Mouse (Mus musculus): ENCODE data around the gene Srr.

Srr gene

DNA sequence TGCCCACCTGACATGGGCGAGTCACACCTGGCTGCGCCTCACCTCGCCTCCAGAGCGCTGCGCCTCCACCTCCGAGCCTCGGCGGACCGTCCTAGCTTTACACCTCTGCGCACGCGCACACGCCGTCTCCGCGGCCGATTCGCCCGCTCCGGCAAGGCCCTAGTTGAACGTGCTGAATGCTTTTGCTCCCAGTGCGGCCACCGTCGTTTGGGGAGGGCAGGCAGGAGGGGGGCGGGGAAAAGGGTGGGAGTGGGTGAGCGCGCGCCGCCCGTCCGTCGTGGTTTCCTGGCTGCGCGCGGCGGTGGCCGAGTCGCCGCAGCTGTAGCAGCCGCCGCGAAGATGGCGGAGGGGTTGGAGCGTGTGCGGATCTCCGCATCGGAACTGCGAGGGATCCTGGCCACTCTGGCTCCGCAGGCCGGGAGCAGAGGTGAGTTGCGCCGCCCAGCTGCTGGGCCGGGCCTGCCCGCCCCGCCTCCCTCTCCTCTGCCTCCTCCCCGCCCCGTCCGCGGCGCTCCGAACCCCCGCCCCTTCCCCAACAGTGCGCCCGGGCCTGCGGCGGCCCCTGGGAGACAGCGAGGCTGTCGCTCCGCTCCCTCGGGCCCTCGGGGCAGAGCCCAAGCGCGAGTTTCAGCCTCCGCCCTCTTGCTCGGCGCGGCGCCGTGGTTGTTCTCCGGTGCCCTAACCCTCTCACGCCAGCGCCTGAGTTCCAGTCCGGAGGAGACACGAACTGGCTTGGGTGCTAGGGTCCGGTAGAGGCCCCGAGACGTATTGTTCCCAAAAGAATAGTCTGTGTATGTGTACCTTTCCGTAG is at the start of gene Srr, which contains the start of gene Smg6:
Srr (minus strand) TSS at position 372 of the 811 bp plus-strand sequence.
Smg6 (plus strand) TSS at position 247 of the 811 bp plus-strand sequence.
- DNase-seq (ENCODE audit: low spot score in 2 of 2), result peak; percentile 97 to 98

DNA sequence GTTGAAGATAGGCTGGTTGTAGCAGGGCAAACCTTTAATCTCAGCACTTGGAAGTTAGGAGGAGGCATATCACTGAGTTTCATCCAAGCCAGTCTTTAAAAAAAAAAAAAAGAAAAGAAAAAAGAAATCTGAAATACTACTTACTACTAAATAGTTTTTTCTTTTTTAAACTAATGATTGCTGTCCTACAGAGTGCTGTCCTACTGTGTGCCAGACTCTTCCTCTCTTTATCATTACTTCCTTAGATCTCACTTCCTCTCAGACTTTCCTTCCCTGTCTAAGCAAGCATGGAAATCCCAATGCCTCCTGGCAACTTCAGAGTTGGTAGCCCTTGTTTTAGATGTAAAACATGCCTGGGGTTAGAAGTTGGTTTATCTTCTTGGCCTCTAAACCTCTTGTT is 48.9 kb upstream of the Srr start:
- no peak for DNase-seq (ENCODE audit: low spot score in 2 of 2)

DNA sequence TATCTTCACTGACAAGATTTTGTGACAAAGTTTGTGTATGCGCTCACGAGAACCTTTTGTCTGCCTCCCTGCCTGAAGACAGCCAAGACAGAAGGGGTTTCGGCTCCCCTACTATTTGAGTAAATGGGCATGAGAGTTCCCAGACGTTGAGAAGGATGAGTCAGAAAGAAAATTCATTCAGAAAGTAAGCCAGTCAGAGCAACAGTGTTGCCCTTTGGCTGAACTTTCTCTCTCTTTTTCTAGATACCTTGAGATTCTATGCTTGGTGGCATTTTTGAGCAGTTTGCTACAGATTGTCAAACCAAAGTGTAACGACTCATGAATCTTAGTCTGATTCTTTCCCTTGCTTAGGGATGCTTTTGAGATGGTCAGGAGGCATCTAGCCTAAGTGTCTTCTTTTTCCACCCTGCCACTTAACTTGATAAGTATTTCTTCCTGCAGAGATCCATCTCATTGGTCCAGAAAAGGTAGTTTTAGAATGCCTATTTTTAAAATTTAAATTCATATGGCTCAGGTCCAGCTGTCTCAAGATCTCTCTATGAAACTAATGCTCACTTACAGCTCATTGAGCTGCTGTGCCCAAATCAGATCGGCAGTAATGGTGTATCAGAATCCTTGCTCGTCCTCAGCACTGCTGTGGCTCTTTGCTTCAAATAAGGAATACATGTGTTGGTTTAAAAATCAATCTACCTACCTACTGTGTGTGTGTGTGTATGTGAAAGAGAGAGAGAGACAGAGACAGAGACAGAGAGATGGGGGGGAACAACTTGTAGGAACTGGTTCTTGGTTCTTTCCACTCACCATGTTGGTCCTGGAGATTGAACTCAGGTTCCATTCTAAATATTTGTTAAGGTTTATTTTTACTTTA is 47.8 kb upstream of the Srr start:
- DNase-seq (ENCODE audit: low spot score in 2 of 2), result no peak

DNA sequence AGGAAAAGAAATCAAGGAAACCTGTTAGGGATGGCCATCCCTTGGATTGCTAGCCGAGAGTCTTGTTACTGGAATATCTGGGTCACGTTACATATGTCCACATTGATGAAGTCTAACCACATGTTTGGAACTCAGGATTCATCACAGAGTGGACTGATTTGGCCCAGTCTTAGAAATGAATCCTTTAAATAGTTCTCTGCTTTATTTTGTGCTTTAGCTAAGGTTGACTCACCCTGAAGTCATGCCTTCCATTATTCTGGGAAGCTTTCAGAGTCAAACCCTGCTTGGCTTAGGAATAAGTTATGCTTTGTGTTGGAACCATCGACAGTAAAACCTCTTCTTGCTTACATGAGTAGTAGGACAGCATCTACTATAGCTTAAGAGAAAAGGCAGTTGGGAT is 39.8 kb upstream of the Srr start:
- no peak for DNase-seq (ENCODE audit: low spot score in 2 of 2)

DNA sequence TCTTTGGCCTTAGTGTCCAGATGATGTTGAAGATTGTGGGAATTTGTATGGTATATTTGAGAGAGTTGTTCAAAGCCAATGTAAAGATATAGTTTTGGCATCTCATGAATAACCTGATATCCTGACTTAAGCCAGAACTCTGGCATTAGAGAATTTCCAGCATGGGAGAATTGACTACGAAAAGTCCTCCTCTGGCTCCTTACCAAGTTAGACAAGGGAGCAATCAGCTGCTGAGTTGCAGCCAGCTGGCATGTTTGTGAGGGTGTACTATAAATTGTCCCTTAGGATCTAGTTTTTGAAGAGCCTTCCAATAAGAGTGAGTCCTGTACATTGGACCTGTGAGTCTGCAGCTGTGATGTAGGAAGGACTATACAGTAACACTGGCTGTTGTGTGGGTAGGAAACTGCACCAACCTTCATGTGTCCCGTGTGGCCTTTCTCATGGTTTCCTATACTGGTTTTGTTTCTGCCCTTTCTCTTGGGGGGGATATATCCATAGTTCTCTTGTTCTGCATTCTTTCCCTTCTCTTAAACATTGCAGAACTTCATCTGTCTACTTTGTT is 37.2 kb upstream of the Srr start:
- DNase-seq (ENCODE audit: low spot score in 2 of 2), result peak in 1 of 2 experiments; percentile 28

DNA sequence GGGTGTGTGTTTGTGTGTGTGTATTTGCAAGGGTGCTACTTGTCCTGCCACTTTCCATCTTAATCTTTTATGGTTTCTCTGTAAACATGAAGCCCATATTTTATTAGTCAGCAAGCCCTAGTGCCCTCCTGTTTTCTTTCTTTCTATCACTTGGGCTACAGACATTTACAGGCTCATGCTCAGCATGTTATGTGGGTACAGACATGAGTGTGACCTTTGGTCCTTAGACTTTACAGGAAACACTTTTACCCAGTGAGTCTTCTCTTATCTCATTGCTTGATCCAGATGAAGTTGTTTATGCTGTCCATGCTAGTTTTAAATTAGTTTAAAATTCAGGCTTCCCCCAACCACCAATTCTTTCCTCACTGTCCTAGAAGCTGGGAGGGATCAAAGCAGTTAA is 36.2 kb upstream of the Srr start:
- no peak for DNase-seq (ENCODE audit: low spot score in 2 of 2)

DNA sequence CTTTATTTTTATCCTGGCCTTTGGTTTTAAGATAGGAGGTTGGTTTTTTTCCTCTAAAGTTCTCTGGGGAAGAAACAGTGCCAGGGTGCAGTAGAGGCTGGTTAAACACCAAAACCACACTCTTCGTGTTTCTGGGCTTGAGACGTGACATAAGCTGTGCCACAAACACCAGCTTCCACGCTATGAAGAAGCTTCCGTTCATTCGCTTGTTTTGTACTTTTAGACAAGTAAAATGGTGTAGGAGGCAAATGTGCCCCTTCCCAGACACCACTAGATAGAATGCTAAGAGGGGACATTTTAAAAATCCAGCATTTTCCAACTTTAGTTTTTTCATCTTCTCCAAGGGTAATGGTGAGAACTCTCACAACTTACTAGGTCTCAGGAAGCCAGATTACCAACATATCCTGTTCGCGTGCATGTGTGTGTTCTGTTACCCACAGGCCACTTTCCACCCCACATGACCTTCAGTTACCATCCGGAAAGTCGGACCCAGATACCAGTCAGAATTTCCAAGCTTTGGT is 34.3 kb upstream of the Srr start:
- no peak for DNase-seq (ENCODE audit: low spot score in 2 of 2)

DNA sequence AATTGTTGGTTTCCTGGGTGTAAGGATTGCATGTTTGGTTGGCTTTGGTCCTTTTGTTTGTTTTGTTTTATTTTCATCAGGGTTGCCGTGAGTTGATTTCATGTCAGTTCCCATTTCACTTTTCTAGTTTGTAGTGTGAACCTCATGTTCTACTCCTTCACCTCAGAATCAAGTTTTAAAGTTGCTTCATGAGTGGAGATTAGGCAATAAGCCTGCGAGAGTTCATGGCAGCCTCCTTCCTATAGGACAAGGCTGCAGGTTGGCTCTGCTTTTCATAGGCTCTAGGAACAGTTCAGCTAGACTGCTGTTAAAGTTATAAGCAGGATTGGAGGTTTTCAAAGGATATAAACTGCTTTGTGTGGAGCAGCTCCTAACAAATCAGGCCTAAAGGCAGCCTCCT is 33.8 kb upstream of the Srr start:
- no peak for DNase-seq (ENCODE audit: low spot score in 2 of 2)

DNA sequence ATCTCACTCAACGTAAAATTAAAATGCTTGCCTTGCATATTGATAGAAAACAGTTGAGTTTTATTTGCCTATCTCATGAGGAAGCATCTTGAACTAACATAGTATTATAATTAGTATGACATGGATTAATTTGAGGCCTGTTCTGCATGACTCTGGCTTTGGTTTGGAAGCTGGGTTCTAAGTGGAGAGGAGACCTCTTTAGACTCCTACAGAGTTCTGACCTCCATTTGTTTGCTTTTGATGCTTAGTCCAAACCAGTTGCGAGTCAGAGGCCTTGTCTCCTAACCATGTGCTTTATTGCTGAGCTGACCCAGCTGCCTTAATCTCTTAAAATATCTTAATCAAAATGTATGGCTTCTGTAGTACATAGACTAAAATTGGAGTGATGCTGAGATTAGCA is 31.9 kb upstream of the Srr start:
- no peak for DNase-seq (ENCODE audit: low spot score in 2 of 2)

DNA sequence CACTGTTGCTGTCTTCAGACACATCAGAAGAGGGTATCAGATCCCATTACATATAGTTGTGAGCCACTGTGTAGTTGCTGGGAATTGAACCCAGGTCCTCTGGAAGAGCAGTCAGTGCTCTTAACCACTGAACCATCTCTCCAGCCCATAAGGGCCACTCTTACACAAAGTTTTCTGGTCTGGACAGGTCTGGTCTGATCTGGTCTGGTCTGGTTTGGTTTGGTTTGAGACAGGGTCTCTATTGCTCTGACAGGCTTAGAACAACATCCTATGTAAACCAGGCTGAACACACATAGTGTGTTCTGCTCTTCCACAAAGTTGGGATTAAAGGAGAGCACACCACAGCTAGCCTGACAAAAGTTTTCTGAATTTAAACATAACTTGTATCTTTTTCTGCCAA is 30.3 kb upstream of the Srr start:
- DNase-seq (ENCODE audit: low spot score in 2 of 2), result no peak

DNA sequence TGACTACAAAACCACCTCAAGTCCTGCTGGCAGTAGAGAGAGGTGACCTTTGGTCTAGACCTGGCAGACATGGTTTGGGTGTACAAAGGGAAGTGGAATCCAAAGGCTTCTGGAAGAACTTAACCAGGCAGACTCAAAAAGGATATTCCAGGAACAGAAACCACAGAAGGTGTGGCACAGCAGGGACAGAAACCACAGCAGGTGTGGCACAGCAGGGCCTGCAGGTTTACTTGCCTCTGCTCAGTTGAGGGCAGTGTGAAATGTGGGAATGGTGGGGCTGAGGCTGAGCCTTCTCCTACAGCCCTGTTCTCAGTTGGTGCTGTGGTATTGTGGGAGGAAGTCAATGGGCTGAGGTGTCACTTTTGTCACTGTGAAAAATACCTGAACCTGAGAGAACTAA is 29.2 kb upstream of the Srr start:
- DNase-seq (ENCODE audit: low spot score in 2 of 2), result no peak

DNA sequence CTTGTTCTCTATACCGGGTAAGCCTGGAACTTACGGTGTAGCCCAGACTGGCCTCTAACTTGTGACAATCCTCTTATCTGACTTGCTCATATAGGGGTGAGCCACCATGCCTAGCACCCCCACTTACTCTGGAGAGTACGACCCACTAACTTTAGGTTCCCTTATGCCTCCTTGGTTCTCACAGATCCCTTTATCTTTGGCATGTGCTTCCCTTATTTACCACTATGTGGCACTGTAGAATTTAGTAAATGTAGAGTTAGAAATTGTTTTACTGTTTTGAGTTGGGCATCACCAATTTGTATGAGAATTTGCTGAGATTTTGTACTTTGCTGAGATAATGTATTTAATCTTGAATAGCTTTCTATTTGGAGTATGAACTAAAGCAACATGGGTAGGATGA is 20.6 kb upstream of the Srr start:
- DNase-seq (ENCODE audit: low spot score in 2 of 2), result no peak

DNA sequence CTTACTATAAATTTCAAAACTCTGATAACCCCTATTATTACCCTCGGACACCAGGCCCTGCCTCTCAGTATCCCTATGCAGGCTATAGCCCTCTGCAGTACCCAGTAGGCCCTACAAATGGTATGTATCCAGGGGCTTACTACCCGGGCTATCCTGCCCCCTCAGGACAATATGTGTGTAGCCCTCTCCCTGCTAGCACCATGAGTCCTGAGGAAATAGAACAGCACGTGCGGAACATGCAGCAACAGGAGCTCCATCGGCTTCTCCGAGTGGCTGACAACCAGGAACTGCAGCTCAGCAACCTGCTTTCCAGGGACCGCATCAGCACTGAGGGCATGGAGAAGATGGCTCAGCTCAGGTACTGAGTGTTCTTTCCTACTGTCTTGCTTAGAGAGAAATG is 4.6 kb upstream of the Srr start:
- no peak for DNase-seq (ENCODE audit: low spot score in 2 of 2)

DNA sequence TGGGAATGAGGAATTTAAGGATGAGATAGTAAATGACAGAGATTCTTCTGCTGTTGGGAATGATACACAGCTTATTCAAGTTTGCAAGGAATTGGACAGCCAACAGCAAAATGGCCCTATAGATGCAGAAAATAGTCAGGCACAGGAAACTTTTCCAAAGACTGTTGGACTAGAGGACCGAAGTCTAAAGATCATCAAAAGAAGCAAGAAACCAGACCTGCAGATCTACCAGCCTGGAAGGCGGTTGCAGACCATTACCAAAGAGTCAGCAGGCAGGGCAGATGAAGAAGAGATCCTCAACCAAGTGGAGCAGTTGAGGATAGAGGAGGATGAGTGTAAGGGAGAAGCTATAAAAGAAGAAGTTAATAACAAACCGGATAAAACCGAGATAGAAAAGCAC is 3.4 kb upstream of the Srr start:
- DNase-seq (ENCODE audit: low spot score in 2 of 2), result no peak

DNA sequence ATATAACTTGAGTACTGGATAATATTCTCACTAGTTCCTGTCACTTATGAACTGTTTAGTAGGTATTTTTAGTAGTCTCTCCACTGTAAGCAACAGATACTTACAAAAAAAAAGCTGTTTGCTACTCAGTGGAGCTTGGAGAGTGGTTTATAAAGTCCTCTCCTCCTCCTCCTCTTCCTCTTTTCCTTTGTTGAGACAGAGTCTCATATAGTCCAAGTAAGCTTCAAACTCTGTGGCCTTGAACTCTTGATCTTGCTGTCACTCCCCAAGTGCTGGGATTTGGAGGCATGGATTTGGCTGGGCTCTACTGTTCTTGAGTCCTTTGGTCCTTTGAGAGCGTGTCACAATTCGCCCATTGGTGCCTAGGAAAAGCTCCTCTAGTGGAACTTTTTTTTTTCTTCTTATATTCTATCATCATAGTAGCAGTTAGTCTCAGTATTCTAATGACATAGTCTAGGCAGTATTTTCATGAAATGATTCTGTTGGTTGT is 1.5 kb upstream of the Srr start:
- DNase-seq (ENCODE audit: low spot score in 2 of 2), result no peak

DNA sequence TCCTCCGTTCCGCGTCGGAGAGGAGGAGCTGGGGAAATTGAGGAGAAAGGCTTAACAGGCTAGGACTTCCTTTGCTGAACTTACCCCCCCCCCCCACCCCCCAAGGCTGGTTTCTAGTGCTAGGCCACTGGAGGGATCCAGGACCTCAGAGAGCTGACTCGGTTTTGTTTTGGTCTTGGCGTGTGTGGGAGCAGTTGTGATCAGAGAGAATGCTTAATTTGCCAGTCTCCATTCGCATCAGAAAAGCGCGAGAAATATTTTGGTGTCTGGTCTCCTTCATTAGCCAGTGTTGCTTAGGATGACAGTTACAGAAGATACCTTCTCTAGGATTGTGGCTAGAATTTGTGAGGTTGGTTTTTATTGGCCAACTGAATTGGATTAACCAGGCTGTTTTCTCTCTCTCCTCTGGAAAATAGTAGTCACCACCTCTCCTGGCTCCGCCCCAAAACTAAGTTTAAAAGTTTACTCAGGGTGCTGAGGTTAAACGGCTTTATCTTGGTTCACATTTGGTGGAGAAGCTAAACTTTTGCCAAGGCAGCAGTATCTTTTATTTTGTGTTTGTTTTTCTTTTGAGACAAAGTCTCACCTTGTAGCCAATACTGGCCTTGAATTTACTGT is 749 bp upstream of the Srr start:
- DNase-seq (ENCODE audit: low spot score in 2 of 2), result no peak

DNA sequence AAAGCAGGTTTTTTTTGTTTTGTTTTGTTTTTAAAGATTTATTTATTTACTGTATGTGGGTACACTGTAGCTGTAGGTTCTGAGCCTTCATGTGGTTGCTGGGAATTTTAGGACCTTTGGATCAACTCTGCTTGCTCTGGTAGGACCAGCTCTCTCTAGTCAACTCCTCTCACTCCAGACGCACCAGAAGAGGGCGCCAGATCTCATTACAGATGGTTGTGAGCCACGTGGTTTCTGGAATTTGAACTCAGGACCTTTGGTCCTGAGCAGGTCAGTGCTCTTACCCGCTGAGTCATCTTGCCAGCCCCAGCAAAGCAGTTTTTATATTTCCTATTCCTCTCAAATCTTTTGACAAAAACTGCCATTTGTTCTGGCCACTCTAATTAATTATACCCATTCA is 1.6 kb downstream of the Srr start:
- DNase-seq (ENCODE audit: low spot score in 2 of 2), result no peak

DNA sequence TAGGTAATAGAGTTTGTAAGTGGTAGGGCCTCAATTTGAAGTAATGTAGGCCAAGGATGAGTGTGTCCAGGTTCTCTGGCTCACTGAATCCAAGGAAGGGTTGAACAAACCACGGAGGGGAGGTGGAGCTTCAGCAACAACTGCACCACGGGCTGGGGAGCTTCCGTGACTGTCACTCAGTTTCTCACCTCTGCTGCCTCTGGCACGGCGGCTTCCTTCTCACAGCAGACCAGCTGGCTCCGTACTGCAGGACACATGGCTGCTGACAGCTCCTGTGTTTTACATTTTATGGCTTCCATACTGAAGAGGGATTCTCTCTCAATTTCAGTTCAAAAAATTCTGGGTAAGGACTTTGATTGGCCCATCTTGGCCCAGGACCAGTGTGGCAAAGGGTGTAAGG is 6.5 kb downstream of the Srr start:
- no peak for DNase-seq (ENCODE audit: low spot score in 2 of 2)

DNA sequence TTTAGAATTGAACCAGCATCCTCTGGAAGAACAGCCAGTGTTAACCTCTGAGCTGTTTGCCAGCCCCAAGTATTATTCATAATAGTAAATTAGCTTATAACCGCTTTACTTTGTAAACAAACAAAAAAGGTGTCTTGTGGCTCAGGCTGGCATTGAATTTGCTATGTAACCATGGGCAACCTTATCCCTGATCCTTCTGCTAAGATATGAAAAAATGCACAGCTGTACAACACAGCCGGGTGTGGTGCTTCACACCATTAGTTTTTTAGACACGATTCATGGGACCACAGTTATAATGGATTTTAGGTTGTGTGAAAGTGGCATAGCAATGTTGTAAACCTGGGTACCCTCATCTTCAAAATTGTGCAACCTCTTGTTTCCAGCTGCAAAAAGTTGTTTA is 13.3 kb downstream of the Srr start:
- DNase-seq (ENCODE audit: low spot score in 2 of 2), result no peak

DNA sequence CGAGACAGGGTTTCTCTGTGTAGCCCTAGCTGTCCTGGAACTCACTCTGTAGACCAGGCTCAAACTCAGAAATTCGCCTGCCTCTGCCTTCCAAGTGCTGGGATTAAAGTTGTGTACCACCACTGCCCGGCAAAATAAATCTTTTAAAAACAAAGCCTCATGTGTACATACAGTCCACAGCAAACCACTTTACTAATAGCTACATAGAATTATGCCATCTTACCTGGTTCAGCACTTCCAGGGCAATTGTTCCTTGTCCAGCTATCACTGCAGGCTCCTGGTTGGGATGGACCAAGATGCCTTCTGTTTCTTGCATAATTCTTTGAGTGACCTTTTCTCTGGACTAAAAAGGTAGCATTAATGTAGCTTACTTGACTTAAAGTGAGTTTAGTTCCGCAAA is 15.8 kb downstream of the Srr start:
- DNase-seq (ENCODE audit: low spot score in 2 of 2), result no peak

DNA sequence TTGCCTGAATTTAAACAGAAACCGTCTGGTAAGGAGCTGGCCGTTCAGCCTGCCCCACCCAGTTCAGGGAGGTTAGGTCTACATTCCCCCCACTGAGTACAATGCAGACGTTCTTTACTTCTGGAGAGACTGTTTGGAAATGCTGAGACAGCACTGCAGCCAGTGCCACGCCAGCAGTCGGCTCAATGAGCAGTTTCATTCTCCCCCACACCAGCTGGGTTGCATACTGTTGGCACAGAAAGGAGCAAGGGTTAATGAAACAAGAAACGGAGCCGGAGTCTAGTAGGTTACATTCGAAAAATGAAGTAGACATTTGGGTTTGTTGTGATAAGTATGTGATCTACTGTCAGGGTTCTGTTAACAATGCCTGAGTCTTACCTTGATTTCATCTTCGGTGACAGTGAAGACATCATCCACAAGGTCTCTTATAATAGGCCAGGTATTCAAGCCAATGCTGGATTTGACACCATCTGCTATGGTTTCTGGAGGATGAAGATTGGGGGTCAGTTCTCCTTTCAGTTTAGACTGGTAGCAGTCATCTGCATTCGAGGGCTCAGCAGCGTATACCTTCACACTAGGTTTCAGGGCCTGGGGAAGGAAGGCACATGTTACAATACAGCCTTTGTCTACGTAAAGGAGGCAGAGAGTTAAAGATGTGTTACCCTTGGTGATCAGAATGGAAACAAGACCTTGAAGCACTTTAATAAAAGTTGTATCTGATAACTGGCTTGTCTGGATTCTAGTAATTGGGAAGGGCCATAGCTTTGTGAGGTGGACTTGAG is 16.9 kb downstream of the Srr start:
- no peak for DNase-seq (ENCODE audit: low spot score in 2 of 2)
